Mouse (Mus musculus): ENCODE measurements around the gene Necap1. TPM values are rescaled to one million over a fixed set of nuclear protein-coding genes. Genes with fewer than 3 reads are reported as not detected.

The Necap1 gene
- polyA plus RNA-seq, 1 experiment from 2014 or later: 36.1 TPM

DNA sequence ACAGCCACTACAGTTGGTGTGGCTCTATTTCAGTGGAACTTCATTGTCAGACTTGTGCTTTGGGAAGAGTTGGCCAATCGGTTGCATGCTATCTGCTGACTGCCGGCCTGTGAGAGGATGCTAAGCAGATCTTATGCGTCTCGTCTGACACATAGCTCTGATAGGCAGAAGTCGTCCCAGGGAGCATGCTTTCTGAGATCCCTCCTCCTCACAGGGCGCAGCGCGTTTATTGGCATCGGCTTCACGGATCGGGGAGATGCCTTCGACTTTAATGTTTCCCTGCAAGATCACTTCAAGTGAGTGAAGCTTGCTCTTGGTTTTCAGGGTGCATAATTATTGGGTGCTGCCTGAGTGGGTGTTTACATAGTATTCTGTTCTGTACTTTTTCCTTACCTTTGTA lies 7.0 kb downstream of the Necap1 start:
- ATAC-seq (no peak), DNase-seq (ENCODE audit: low read depth, low spot score) (no peak)
- CTCF ChIA-PET: interaction anchor here (1.3 to 2.8 kb wide), 2 partner anchors 9 to 77 kb away, joined by 3 to 15 read pairs; no protein-coding TSS in a partner anchor
- no peaks in the 10 kb centered on the region for H3K27me3 ChIP-seq
- TF ChIP-seq CTCF (IDR thresholded peaks at IDR 0.05): no peak
- in situ Hi-C loops (cut with MboI; ENCODE audit: low pct_unique_long_range_greater_than_20kb): loop anchor here (25.0 kb wide), 1 partner anchor 1506 kb away; no protein-coding TSS in a partner anchor
- POLR2A ChIA-PET: no interaction called here

DNA sequence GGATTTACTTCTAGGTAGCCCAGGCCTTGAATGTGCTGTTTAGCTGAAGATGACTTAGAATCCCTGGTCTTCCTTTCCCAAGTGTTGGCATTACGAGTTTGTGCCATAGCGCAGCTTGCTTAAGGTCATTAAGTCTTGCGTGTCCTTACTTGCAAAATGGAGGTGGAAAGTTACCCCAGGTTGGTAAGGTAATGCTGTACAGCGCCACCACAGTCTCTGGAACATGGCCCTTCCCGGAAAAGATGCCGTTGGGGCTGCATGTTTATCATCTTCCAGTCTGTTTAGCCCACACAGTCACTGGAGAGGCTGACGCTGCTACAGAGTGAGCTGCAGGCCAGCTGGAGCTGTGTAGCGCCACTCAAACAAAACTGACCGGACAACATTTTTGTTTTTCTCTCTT lies 9.3 kb downstream of the Necap1 start:
- POLR2A ChIA-PET: interaction anchor here (0.6 kb wide), 1 partner anchor 8 kb away, joined by 6 read pairs; no protein-coding TSS in a partner anchor
- ATAC-seq: no peak
- TF ChIP-seq CTCF (IDR thresholded peaks at IDR 0.05): no peak
- H3K27me3 ChIP-seq: no peaks in the 10 kb centered on the region
- in situ Hi-C loops (cut with MboI; ENCODE audit: low pct_unique_long_range_greater_than_20kb): loop anchor here (25.0 kb wide), 1 partner anchor 1504 kb away; no protein-coding TSS in a partner anchor
- no peak for DNase-seq (ENCODE audit: low read depth, low spot score)
- CTCF ChIA-PET: no interaction called here

DNA sequence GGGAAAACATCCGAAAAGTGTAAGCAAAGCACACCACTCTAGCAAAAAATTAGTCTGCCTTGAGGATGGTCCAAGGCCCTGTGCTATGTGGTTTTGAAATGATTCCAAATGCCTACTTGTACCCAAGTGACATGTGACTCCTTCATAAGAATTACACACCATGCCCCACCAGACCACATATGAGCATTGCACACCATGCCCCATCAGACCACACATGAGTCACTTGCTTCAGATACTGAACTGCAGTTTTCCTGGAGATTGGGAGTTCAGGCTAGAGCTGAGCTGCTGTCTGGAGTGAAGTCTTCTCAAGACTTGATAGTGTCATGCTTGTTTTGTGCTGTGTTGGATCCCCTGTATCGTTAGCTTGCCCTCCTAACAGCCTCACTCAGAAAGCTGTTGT lies 15.3 kb downstream of the Necap1 start:
- no peaks in the 10 kb centered on the region for H3K27me3 ChIP-seq
- ChIA-PET CTCF (interaction anchor here (3.4 kb wide), 1 partner anchor 9 kb away, joined by 15 read pairs; no protein-coding TSS in a partner anchor), POLR2A (no interaction called here)
- no peak for DNase-seq (ENCODE audit: low read depth, low spot score)
- ATAC-seq: peak; percentile 41
- in situ Hi-C loops (cut with MboI; ENCODE audit: low pct_unique_long_range_greater_than_20kb): loop anchor here (25.0 kb wide), 1 partner anchor 1498 kb away; no protein-coding TSS in a partner anchor
- no peak for TF ChIP-seq CTCF (IDR thresholded peaks at IDR 0.05)

DNA sequence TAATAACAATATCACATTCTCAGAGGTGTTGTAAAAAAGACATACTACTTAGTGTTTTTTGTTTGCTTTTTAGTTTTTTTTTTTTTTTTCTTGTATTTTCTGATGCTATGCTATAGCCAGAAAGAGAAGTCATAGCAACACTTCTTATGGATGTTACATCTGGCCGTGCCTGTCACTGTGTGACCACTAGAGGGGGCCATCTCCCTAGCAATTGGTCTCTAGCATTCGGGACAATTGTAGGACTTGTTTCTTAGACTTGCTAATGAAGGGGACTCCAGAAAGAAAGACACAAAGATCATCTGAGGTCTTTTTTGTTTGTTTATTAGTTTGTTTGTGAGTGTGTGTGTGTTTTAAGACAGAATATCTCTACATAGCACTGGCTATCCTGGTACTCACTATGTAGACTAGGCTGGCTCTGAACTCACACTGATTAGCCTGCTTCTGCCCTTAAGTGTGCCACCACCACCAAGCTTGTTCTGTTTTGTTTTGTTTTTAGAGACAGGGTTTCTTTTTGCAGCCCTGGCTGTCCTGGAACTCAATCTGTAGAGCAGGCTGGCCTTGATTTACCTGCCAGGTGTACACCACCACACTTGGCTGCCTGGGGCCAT lies 18.3 kb downstream of the Necap1 start:
- no peak for DNase-seq (ENCODE audit: low read depth, low spot score)
- ChIA-PET POLR2A (interaction anchor here (0.6 kb wide), 1 partner anchor 53 kb away, joined by 3 read pairs; no protein-coding TSS in a partner anchor), CTCF (interaction anchor here (0.7 to 3.4 kb wide), 6 partner anchors 9 to 84 kb away, joined by 3 to 15 read pairs (median 4); no protein-coding TSS in a partner anchor)
- H3K27me3 ChIP-seq: no peaks in the 10 kb centered on the region
- in situ Hi-C loops (cut with MboI; ENCODE audit: low pct_unique_long_range_greater_than_20kb): loop anchor here (10.0 to 25.0 kb wide), 3 partner anchors 292 to 1495 kb away; no protein-coding TSS in a partner anchor
- TF ChIP-seq CTCF (IDR thresholded peaks at IDR 0.05): peak; percentile 77
- no peak for ATAC-seq

DNA sequence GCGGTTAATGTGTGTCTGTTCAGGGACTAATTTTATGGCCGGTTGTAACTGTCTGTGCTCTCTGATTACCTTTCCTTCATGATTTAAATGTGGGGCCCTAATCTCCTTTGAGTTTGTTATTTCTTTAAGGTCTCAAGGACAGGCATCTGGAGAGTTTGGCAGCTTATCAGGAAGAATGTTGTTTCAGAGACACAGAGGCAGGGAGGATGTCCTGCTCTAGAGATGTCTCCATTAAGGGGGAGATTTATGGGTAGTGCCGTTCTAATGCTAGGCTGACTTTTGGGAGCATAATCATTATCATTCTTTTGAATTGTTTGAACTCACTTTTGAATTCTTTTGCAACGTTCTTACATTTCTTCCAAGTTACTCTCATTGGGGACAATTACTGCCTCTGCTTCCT lies 45.6 kb downstream of the Necap1 start:
- in situ Hi-C loops (cut with MboI; ENCODE audit: low pct_unique_long_range_greater_than_20kb): no loop called here
- DNase-seq (ENCODE audit: low read depth, low spot score): no peak
- no peak for ATAC-seq
- ChIA-PET CTCF (no interaction called here), POLR2A (no interaction called here)
- H3K27me3 ChIP-seq: no peaks in the 10 kb centered on the region
- no peak for TF ChIP-seq CTCF (IDR thresholded peaks at IDR 0.05)

DNA sequence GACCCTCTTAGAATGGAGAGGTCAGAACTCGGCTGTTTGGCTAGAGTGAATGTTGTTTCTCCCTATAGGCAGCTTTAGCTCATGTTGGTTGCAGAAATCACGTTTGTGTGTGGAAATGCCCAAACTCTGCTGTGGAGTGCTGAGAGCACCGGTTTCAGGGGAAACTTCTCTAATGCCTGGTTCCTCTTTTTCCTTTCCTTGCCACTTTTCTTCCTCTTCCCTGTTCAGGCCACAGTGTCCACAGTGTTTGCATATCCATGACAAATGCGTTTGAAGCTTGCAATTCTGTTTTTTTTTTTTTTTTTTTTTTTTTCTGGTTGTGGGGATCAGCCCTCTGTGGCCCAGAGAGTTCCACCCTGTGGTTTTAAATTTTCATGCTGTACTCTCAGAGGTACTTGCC lies 47.2 kb downstream of the Necap1 start, which contains the start of gene Clec4a1:
Clec4a1 (plus strand) TSS at position 398 of the 400 bp plus-strand sequence.
- H3K27me3 ChIP-seq: no peaks in the 10 kb centered on the region
- ChIA-PET CTCF (no interaction called here), POLR2A (no interaction called here)
- DNase-seq (ENCODE audit: low read depth, low spot score) (no peak), ATAC-seq (no peak)
- TF ChIP-seq CTCF (IDR thresholded peaks at IDR 0.05): no peak
- in situ Hi-C loops (cut with MboI; ENCODE audit: low pct_unique_long_range_greater_than_20kb): no loop called here

DNA sequence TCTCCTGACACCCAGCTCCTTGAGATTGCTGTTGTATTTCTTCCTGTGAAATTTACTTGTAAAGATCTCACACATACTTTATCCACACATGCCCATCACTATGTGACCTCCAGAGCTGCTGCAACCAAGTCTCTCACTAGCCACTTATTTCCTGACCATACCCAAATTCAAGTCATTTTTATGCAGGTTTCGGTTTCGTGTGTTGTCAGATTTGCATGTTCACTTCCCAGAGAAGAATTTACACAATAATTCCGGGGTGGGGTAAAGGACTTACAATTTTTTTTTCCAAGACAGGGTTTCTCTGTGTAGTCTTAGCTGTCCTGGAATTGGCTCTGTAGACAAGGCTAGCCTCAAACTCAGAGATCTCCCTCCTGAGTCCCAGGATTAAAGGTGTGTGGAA lies 60.6 kb downstream of the Necap1 start:
- ATAC-seq: no peak
- ChIA-PET POLR2A (no interaction called here), CTCF (no interaction called here)
- TF ChIP-seq CTCF (IDR thresholded peaks at IDR 0.05): no peak
- peaks cover 22% of the 10 kb centered on the region for H3K27me3 ChIP-seq
- DNase-seq (ENCODE audit: low read depth, low spot score): no peak
- in situ Hi-C loops (cut with MboI; ENCODE audit: low pct_unique_long_range_greater_than_20kb): no loop called here

Other genes with a start within 250 kb of the Necap1 start
- gene Dppa3, start 248.1 kb upstream of the Necap1 start, polyA plus RNA-seq (2021): not detected
- 0.26 TPM for gene Nanog, start 167.0 kb upstream of the Necap1 start, polyA plus RNA-seq (2021)
- gene Slc2a3, start 72.8 kb upstream of the Necap1 start, polyA plus RNA-seq (2021): 0.19 TPM
- 19.6 TPM for gene Foxj2, start 54.6 kb upstream of the Necap1 start, polyA plus RNA-seq (2021)
- not detected for gene C3ar1, start 18.3 kb upstream of the Necap1 start, polyA plus RNA-seq (2021)
- gene Clec4a1, start 47.4 kb downstream of the Necap1 start, polyA plus RNA-seq (2021): 0.04 TPM
- not detected for gene Clec4a3, start 78.0 kb downstream of the Necap1 start, polyA plus RNA-seq (2021)
- gene Clec4a4, start 115.9 kb downstream of the Necap1 start, polyA plus RNA-seq (2021): not detected
- gene Clec4b1, start 175.5 kb downstream of the Necap1 start, polyA plus RNA-seq (2021): not detected
- gene Clec4a2, start 232.0 kb downstream of the Necap1 start, polyA plus RNA-seq (2021): not detected